Mouse (Mus musculus) T-helper 1 cell (primary cell): ENCODE measurements at regions not wholly inside any gene's neighbourhood (a gene's known extent, or its start where the extent isn't known, plus 50 kb on each side); places are given as distances from the start of the nearest gene placed in this dataset.

Experiments used
- in situ Hi-C: fragments of 300-600 bp; cut with MboI, MseI; formaldehyde crosslinking; loops from one replicate; pipeline ENCODE4 v1.15.1; 2025; ENCODE audit warnings: high pct_unique_total_duplicates

- in situ Hi-C loops: no loop called here
Observed at GRCm38 (mm10) chr17:77819698-77820097, 380.4 kb upstream of the Crim1 start.

- in situ Hi-C loops: loop anchor here (25.0 kb wide), 1 partner anchor 1968 kb away; no protein-coding TSS in a partner anchor
Observed at GRCm38 (mm10) chr17:77843949-77844348, 356.1 kb upstream of the Crim1 start.

GRCm38 (mm10) chr17:77874497-77874896 lies 325.6 kb upstream of the Crim1 start:
- in situ Hi-C loops: loop anchor here (10.0 kb wide), 1 partner anchor 130 kb away; no protein-coding TSS in a partner anchor

- in situ Hi-C loops: loop anchor here (10.0 kb wide), 1 partner anchor 128 kb away; no protein-coding TSS in a partner anchor
Observed at GRCm38 (mm10) chr17:77877016-77877415, 323.0 kb upstream of the Crim1 start.

GRCm38 (mm10) chr17:77885150-77885549 lies 314.9 kb upstream of the Crim1 start:
- in situ Hi-C loops: no loop called here

GRCm38 (mm10) chr17:77889147-77889546 lies 310.9 kb upstream of the Crim1 start:
- in situ Hi-C loops: no loop called here

GRCm38 (mm10) chr17:77904412-77904811 lies 295.6 kb upstream of the Crim1 start:
- in situ Hi-C loops: no loop called here

- in situ Hi-C loops: no loop called here
Observed at GRCm38 (mm10) chr17:77913962-77914450, 286.0 kb upstream of the Crim1 start.

- in situ Hi-C loops: no loop called here
Observed at GRCm38 (mm10) chr17:77930253-77930652, 269.8 kb upstream of the Crim1 start.

GRCm38 (mm10) chr17:77930967-77931591 lies 269.0 kb upstream of the Crim1 start:
- in situ Hi-C loops: no loop called here

GRCm38 (mm10) chr17:77933192-77933591 lies 266.9 kb upstream of the Crim1 start:
- in situ Hi-C loops: no loop called here

- in situ Hi-C loops: no loop called here
Observed at GRCm38 (mm10) chr17:77958048-77958447, 242.0 kb upstream of the Crim1 start.

- in situ Hi-C loops: loop anchor here (10.0 kb wide), 1 partner anchor 1846 kb away; no protein-coding TSS in a partner anchor
Observed at GRCm38 (mm10) chr17:77961296-77961695, 238.8 kb upstream of the Crim1 start.

- in situ Hi-C loops: loop anchor here (10.0 kb wide), 1 partner anchor 1849 kb away; no protein-coding TSS in a partner anchor
Observed at GRCm38 (mm10) chr17:77963358-77963757, 236.7 kb upstream of the Crim1 start.

- in situ Hi-C loops: loop anchor here (10.0 kb wide), 1 partner anchor 1854 kb away; no protein-coding TSS in a partner anchor
Observed at GRCm38 (mm10) chr17:77968510-77968909, 231.5 kb upstream of the Crim1 start.

- in situ Hi-C loops: loop anchor here (10.0 kb wide), 1 partner anchor 1854 kb away; no protein-coding TSS in a partner anchor
Observed at GRCm38 (mm10) chr17:77969187-77969586, 230.9 kb upstream of the Crim1 start.
